Mouse (Mus musculus): Measurements from ENCODE around the gene Tmprss5. TPM values are rescaled to one million over a fixed set of nuclear protein-coding genes. Genes with fewer than 3 reads are reported as not detected.

Gene Tmprss5
- polyA plus RNA-seq, 1 experiment from 2014 or later: 3.5 TPM

DNA sequence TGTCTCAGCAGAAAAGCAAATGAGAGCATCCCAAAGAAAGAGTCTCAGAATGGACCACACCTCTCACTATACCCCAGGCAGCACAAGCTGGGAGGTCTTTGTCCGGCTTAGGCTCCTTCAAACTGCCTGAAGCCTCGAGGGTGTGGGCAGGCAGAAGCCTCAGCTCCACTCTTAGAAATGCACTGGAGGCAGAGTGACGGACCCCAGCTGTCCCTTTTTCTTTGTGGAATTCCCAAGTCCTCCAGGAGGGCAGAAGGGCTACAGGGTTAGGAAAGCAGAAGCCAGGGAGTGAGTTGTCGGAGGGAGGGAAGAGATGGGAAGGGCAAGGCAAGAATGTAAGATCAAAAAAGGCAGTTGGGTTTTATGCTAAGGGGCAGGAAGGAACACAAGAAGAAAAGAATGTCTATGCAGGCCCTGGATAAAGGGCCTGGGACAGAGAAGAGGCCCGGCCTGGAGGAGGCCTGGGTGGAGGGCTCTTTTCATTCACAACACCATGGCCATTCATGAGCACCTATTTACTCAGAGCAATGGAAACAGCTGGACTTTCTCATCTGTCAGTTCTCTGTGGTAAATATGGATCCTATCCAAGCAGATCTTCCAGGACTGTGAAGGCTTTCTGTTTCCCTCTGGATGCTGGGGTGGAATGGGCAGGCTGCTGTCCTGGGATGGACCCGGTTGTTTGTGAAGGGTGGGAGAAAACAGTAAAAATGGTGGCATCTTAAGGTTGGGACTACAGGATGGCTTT is 29.6 kb downstream of the Tmprss5 start:
- no peaks in the 10 kb centered on the region for H3K36me3 ChIP-seq (ENCODE audit: control insufficient read depth, insufficient read depth, low read length)
- no peaks in the 10 kb centered on the region for H3K27me3 ChIP-seq (ENCODE audit: control insufficient read depth, insufficient read depth, low read length)
- no peaks in the 10 kb centered on the region for H3K9me3 ChIP-seq (ENCODE audit: control insufficient read depth, low read length)
- H3K4me3 ChIP-seq (ENCODE audit: low read depth, low read length): no peak overlapping the region
- no peak overlapping the region for H3K4me2 ChIP-seq (replicated peaks; ENCODE audit: low read depth)
- no peak overlapping the region for H3K27ac ChIP-seq (replicated peaks)
- H3K9ac ChIP-seq (ENCODE audit: low read length): no peak overlapping the region
- no peak for TF ChIP-seq EP300 (optimal IDR thresholded peaks at IDR 0.05)
- TF ChIP-seq CTCF (IDR thresholded peaks at IDR 0.05; ENCODE audit: low read depth): no peak
- ATAC-seq (ENCODE audit: low FRiP score, low TSS enrichment) (peak; percentile 42; the same call in 1 of the 2 replicates), DNase-seq (ENCODE audit: low spot score) (no peak)
- H3K4me1 ChIP-seq (replicated peaks; ENCODE audit: control insufficient read depth, insufficient read depth): no peaks in the 10 kb centered on the region
- WGBS: 47% methylated on average over 6 of the region's 6 CpGs

DNA sequence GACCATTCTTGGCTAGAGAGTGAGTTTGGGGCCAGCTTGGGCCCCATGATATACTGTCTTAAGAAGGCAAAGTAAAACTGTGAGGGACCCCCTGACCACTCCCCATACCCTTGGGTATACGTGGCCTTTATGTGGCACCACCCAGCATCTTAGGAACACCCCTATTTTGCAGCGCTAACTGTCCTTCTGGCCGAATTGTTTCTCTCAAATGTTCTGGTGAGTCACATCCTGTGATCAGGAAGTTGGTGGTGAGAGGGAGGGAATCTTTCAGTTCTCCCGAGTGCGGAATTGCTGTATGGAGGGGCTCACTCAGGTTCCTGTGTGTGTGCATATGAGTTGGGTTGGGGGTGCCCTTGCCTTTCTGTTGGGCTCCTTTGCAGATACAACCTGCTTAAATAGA is 30.2 kb downstream of the Tmprss5 start:
- H3K27ac ChIP-seq (replicated peaks): no peak overlapping the region
- no peak overlapping the region for H3K4me2 ChIP-seq (replicated peaks; ENCODE audit: low read depth)
- no peak overlapping the region for H3K9ac ChIP-seq (ENCODE audit: low read length)
- ATAC-seq (ENCODE audit: low FRiP score, low TSS enrichment) (no peak), DNase-seq (ENCODE audit: low spot score) (no peak)
- H3K36me3 ChIP-seq (ENCODE audit: control insufficient read depth, insufficient read depth, low read length): no peaks in the 10 kb centered on the region
- TF ChIP-seq EP300 (optimal IDR thresholded peaks at IDR 0.05) (no peak), CTCF (IDR thresholded peaks at IDR 0.05; ENCODE audit: low read depth) (no peak)
- no peak overlapping the region for H3K4me3 ChIP-seq (ENCODE audit: low read depth, low read length)
- no peaks in the 10 kb centered on the region for H3K27me3 ChIP-seq (ENCODE audit: control insufficient read depth, insufficient read depth, low read length)
- 68% methylated on average over 5 of the region's 5 CpGs for WGBS
- no peaks in the 10 kb centered on the region for H3K9me3 ChIP-seq (ENCODE audit: control insufficient read depth, low read length)
- H3K4me1 ChIP-seq (replicated peaks; ENCODE audit: control insufficient read depth, insufficient read depth): no peaks in the 10 kb centered on the region

DNA sequence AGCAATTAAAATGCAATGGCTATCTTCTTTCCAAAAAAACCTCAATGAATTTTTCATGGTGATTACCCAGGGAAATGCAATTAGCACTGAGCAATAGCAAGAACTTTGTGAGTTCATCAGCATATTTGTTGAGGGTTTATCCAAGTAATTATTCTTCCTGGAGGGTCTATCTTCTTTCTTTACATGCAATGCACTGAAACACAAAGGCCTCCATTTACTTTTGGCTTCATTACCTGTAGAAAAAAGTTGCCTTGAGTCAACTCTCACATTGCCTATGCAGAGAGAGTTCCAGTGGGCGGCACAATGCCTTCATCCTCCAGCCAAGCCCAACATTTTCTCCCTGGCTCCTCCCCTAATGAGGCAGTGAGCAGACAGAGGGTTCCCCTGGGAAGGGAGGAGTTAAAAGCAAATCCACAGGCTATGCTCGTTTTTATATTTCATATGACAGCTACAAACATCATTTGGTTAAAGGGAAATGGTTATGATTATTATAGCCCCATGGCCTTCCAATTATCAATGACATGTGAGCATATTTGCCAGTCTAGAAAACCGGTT is 37.3 kb downstream of the Tmprss5 start:
- WGBS: 35% methylated on average over 3 of the region's 3 CpGs
- H3K36me3 ChIP-seq (ENCODE audit: control insufficient read depth, insufficient read depth, low read length): no peaks in the 10 kb centered on the region
- H3K27ac ChIP-seq (replicated peaks): no peak overlapping the region
- no peak overlapping the region for H3K4me3 ChIP-seq (ENCODE audit: low read depth, low read length)
- H3K4me1 ChIP-seq (replicated peaks; ENCODE audit: control insufficient read depth, insufficient read depth): no peaks in the 10 kb centered on the region
- DNase-seq (ENCODE audit: low spot score) (no peak), ATAC-seq (ENCODE audit: low FRiP score, low TSS enrichment) (no peak)
- H3K27me3 ChIP-seq (ENCODE audit: control insufficient read depth, insufficient read depth, low read length): no peaks in the 10 kb centered on the region
- no peaks in the 10 kb centered on the region for H3K9me3 ChIP-seq (ENCODE audit: control insufficient read depth, low read length)
- no peak for TF ChIP-seq EP300 (optimal IDR thresholded peaks at IDR 0.05)
- no peak for TF ChIP-seq CTCF (IDR thresholded peaks at IDR 0.05; ENCODE audit: low read depth)
- H3K9ac ChIP-seq (ENCODE audit: low read length): no peak overlapping the region
- no peak overlapping the region for H3K4me2 ChIP-seq (replicated peaks; ENCODE audit: low read depth)

DNA sequence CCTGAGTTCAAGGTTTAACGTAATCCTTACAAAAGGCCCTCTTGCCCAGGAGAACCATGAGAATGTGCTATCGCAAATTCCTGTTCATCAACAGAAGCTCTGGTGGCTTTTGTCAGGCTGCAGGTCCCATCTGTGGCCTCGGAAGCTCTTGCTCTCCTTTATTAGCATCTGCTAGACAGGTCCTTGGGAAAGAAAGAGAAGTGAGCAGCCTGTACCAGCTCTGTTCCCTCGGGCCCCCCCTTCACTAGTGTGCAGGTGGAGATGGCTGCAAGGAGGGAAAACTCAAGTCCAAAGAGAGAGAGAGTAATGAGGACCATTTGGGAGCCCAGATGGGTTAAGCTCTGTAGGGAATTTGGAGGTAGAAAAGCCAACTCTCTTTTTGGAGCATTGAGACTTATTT is 38.7 kb downstream of the Tmprss5 start:
- TF ChIP-seq EP300 (optimal IDR thresholded peaks at IDR 0.05): no peak
- TF ChIP-seq CTCF (IDR thresholded peaks at IDR 0.05; ENCODE audit: low read depth): no peak
- Histone ChIP-seq H3K4me3 (ENCODE audit: low read depth, low read length) (no peak overlapping the region), H3K4me2 (replicated peaks; ENCODE audit: low read depth) (no peak overlapping the region), H3K9me3 (ENCODE audit: control insufficient read depth, low read length) (no peaks in the 10 kb centered on the region), H3K9ac (ENCODE audit: low read length) (no peak overlapping the region), H3K36me3 (ENCODE audit: control insufficient read depth, insufficient read depth, low read length) (no peaks in the 10 kb centered on the region), H3K27me3 (ENCODE audit: control insufficient read depth, insufficient read depth, low read length) (no peaks in the 10 kb centered on the region), H3K27ac (replicated peaks) (no peak overlapping the region), H3K4me1 (replicated peaks; ENCODE audit: control insufficient read depth, insufficient read depth) (no peaks in the 10 kb centered on the region)
- WGBS: 84% methylated on average over 4 of the region's 4 CpGs
- no peak for ATAC-seq (ENCODE audit: low FRiP score, low TSS enrichment)
- no peak for DNase-seq (ENCODE audit: low spot score)

DNA sequence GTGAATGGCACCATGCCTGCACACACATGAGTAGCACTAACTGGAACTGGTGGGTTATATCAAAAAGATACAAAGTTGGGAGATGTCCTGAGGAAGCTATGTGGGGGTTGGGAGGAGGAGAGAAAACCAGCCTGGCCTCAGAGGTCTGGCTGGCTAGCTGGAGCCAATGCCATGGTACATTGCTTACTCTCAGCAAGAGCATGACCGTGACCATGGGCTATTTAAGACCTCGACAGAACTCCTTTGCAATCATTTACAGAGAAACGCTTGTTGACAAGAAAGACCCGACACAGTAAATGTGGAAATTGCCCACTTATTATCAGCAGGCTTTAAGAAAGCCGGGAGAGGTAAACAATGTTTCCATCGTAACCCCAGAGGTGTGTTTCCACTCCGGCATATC is 44.6 kb downstream of the Tmprss5 start:
- H3K9ac ChIP-seq (ENCODE audit: low read length): no peak overlapping the region
- no peaks in the 10 kb centered on the region for H3K36me3 ChIP-seq (ENCODE audit: control insufficient read depth, insufficient read depth, low read length)
- H3K4me3 ChIP-seq (ENCODE audit: low read depth, low read length): no peak overlapping the region
- H3K4me1 ChIP-seq (replicated peaks; ENCODE audit: control insufficient read depth, insufficient read depth): no peaks in the 10 kb centered on the region
- no peak overlapping the region for H3K27ac ChIP-seq (replicated peaks)
- no peaks in the 10 kb centered on the region for H3K9me3 ChIP-seq (ENCODE audit: control insufficient read depth, low read length)
- 42% methylated on average over 7 of the region's 7 CpGs for WGBS
- no peak for ATAC-seq (ENCODE audit: low FRiP score, low TSS enrichment)
- TF ChIP-seq CTCF (IDR thresholded peaks at IDR 0.05; ENCODE audit: low read depth): no peak
- no peak for TF ChIP-seq EP300 (optimal IDR thresholded peaks at IDR 0.05)
- no peak overlapping the region for H3K4me2 ChIP-seq (replicated peaks; ENCODE audit: low read depth)
- H3K27me3 ChIP-seq (ENCODE audit: control insufficient read depth, insufficient read depth, low read length): no peaks in the 10 kb centered on the region
- DNase-seq (ENCODE audit: low spot score): no peak

DNA sequence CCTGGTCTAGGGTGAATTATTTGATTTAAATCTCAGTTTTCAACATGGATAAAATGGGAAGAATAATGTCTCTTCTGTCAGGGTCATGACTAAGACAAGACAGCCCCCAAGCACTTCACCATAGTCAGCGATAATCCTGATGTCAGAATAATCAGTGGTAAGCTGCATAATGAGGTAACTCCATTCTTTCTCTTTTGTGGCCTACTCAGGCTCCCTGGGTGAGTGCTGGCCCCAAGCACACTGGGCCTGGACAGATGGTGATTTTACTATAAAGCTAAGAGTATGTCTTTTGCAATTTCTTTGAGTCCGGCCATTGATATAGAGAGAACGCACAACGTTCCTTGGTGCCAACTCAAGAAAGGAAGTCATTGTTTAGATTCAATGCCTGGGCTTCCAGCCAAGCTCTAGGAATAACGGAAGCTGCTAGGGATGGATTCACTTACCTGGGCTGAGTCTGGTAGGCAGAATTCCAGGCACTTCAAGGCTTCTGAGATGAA is 49.5 kb downstream of the Tmprss5 start:
- TF ChIP-seq CTCF (IDR thresholded peaks at IDR 0.05; ENCODE audit: low read depth) (no peak), EP300 (optimal IDR thresholded peaks at IDR 0.05) (no peak)
- DNase-seq (ENCODE audit: low spot score): no peak
- no peaks in the 10 kb centered on the region for H3K9me3 ChIP-seq (ENCODE audit: control insufficient read depth, low read length)
- H3K4me2 ChIP-seq (replicated peaks; ENCODE audit: low read depth): no peak overlapping the region
- no peak overlapping the region for H3K4me3 ChIP-seq (ENCODE audit: low read depth, low read length)
- no peaks in the 10 kb centered on the region for H3K4me1 ChIP-seq (replicated peaks; ENCODE audit: control insufficient read depth, insufficient read depth)
- no peaks in the 10 kb centered on the region for H3K36me3 ChIP-seq (ENCODE audit: control insufficient read depth, insufficient read depth, low read length)
- 45% methylated on average over 5 of the region's 5 CpGs for WGBS
- ATAC-seq (ENCODE audit: low FRiP score, low TSS enrichment): no peak
- H3K27me3 ChIP-seq (ENCODE audit: control insufficient read depth, insufficient read depth, low read length): no peaks in the 10 kb centered on the region
- H3K27ac ChIP-seq (replicated peaks): no peak overlapping the region
- no peak overlapping the region for H3K9ac ChIP-seq (ENCODE audit: low read length)
